Mouse (Mus musculus): ENCODE measurements around the gene Olfr1141. TPM values are rescaled to one million over a fixed set of nuclear protein-coding genes. Genes with fewer than 3 reads are reported as not detected.

Olfr1141 gene
- total and polyA plus RNA-seq, 3 experiments = not detected

DNA sequence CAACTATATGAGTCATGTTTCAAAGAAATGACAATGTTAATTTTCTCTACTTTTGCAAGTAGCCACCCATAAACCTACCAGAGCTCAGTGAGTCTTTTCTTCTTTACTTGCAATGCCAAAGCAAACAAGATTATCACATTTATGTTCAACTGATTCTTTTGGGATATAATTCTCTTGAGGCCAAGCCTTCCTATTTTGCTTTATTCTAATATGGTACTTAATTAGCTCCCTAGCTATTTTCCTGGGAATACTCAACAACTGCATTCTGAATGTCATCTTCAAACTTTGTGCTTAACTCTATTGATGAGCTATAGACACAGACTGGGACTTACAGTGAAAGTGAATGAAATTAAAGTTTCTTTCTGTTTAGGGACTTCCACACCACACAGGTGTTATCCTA lies 40.7 kb downstream of the Olfr1141 start, which contains the start of gene Olfr1137:
Olfr1137 (minus strand) TSS at position 101 of the 400 bp plus-strand sequence.
- Histone ChIP-seq H3K4me1 (ENCODE audit: control insufficient read depth in 1 of 2, insufficient read depth in 2 of 2, low read length in 2 of 2) (no peaks in the 10 kb centered on the region), H3K27me3 (ENCODE audit: control insufficient read depth in 1 of 2, insufficient read depth in 2 of 2, low read length in 2 of 2) (no peaks in the 10 kb centered on the region), H3K36me3 (ENCODE audit: control insufficient read depth in 1 of 2, insufficient read depth in 2 of 2, low read length in 2 of 2) (no peaks in the 10 kb centered on the region), H3K9ac (ENCODE audit: control insufficient read depth, low read depth, low read length, poor library complexity, severe bottlenecking) (no peak within 1 kb of the TSS), H3K9me3 (replicated peaks; ENCODE audit: insufficient read depth, low read length) (no peaks in the 10 kb centered on the region), H3K79me2 (ENCODE audit: control insufficient read depth, insufficient read depth, low read length, poor library complexity) (no peaks in the 10 kb centered on the region), H3K27ac (ENCODE audit: control insufficient read depth, low read depth, low read length) (no peak within 1 kb of the TSS), H3K4me3 (ENCODE audit: control insufficient read depth in 1 of 2, insufficient read depth in 1 of 2, low read depth in 2 of 2, low read length in 2 of 2) (no peak within 1 kb of the TSS)
- DNase-seq (ENCODE audit: low read depth, low spot score) = no peak
- TF ChIP-seq MYB (IDR thresholded peaks at IDR 0.05; ENCODE audit: low read depth, low read length) (no peak), ZNF384 (IDR thresholded peaks at IDR 0.05; ENCODE audit: low read depth, low read length) (no peak), SMC3 (IDR thresholded peaks at IDR 0.05; ENCODE audit: low read depth, low read length) (no peak), TAL1 (IDR thresholded peaks at IDR 0.05; ENCODE audit: low read length) (no peak), CTCF (IDR thresholded peaks at IDR 0.05 in 2 of 3, conservative IDR thresholded peaks at IDR 0.05 in 1 of 3; ENCODE audit: control insufficient read depth in 1 of 3, insufficient read depth in 1 of 3, low read depth in 2 of 3, low read length in 3 of 3, poor library complexity in 1 of 3, severe bottlenecking in 1 of 3) (no peak), GABPA (IDR thresholded peaks at IDR 0.05; ENCODE audit: low read depth, low read length) (no peak), HCFC1 (IDR thresholded peaks at IDR 0.05; ENCODE audit: low read depth, low read length) (no peak), ETS1 (IDR thresholded peaks at IDR 0.05; ENCODE audit: low read depth, low read length) (no peak), SIN3A (IDR thresholded peaks at IDR 0.05; ENCODE audit: low read length) (no peak), MYC (IDR thresholded peaks at IDR 0.05; ENCODE audit: low read depth, low read length) (no peak), UBTF (IDR thresholded peaks at IDR 0.05; ENCODE audit: borderline replicate concordance, insufficient read depth, low read depth, low read length) (no peak), MAZ (IDR thresholded peaks at IDR 0.05; ENCODE audit: low read depth, low read length) (no peak), GATA1 (IDR thresholded peaks at IDR 0.05; ENCODE audit: low read depth, low read length) (no peak), CHD2 (IDR thresholded peaks at IDR 0.05; ENCODE audit: low read length) (no peak)

Other genes starting within 250 kb of the Olfr1141 start
- not detected in 2 replicates for gene Pramel6, start 247.4 kb downstream of the Olfr1141 start, total RNA-seq (2012; rRNA removed)
- not detected for gene Pramel6, start 247.4 kb downstream of the Olfr1141 start, polyA plus RNA-seq (2012; ENCODE audit: insufficient read depth in 1 of 2, insufficient read length in 2 of 2, low read depth in 1 of 2, low replicate concordance in 2 of 2, missing spikeins in 1 of 2)
- gene Olfr153, start 222.2 kb downstream of the Olfr1141 start, total RNA-seq (2012; rRNA removed) = not detected in 2 replicates
- not detected for gene Olfr153, start 222.2 kb downstream of the Olfr1141 start, polyA plus RNA-seq (2012; ENCODE audit: insufficient read depth in 1 of 2, insufficient read length in 2 of 2, low read depth in 1 of 2, low replicate concordance in 2 of 2, missing spikeins in 1 of 2)
- not detected in 2 replicates for gene Olfr1128, start 208.4 kb downstream of the Olfr1141 start, total RNA-seq (2012; rRNA removed)
- gene Olfr1128, start 208.4 kb downstream of the Olfr1141 start, polyA plus RNA-seq (2012; ENCODE audit: insufficient read depth in 1 of 2, insufficient read length in 2 of 2, low read depth in 1 of 2, low replicate concordance in 2 of 2, missing spikeins in 1 of 2) = not detected
- not detected in 2 replicates for gene Olfr1129, start 180.1 kb downstream of the Olfr1141 start, total RNA-seq (2012; rRNA removed)
- gene Olfr1129, start 180.1 kb downstream of the Olfr1141 start, polyA plus RNA-seq (2012; ENCODE audit: insufficient read depth in 1 of 2, insufficient read length in 2 of 2, low read depth in 1 of 2, low replicate concordance in 2 of 2, missing spikeins in 1 of 2) = under 1 TPM in 1 of 2 experiments, not detected in 1; 0.06 TPM
- gene Olfr1130, start 147.8 kb downstream of the Olfr1141 start, total RNA-seq (2012; rRNA removed) = not detected in 2 replicates
- gene Olfr1130, start 147.8 kb downstream of the Olfr1141 start, polyA plus RNA-seq (2012; ENCODE audit: insufficient read depth in 1 of 2, insufficient read length in 2 of 2, low read depth in 1 of 2, low replicate concordance in 2 of 2, missing spikeins in 1 of 2) = not detected
- gene Olfr1131, start 126.9 kb downstream of the Olfr1141 start, total RNA-seq (2012; rRNA removed) = not detected in 2 replicates
- gene Olfr1131, start 126.9 kb downstream of the Olfr1141 start, polyA plus RNA-seq (2012; ENCODE audit: insufficient read depth in 1 of 2, insufficient read length in 2 of 2, low read depth in 1 of 2, low replicate concordance in 2 of 2, missing spikeins in 1 of 2) = not detected
- gene Olfr1132, start 116.5 kb downstream of the Olfr1141 start, total RNA-seq (2012; rRNA removed) = not detected in 2 replicates
- not detected for gene Olfr1132, start 116.5 kb downstream of the Olfr1141 start, polyA plus RNA-seq (2012; ENCODE audit: insufficient read depth in 1 of 2, insufficient read length in 2 of 2, low read depth in 1 of 2, low replicate concordance in 2 of 2, missing spikeins in 1 of 2)
- not detected in 2 replicates for gene Olfr1133, start 106.6 kb downstream of the Olfr1141 start, total RNA-seq (2012; rRNA removed)
- gene Olfr1133, start 106.6 kb downstream of the Olfr1141 start, polyA plus RNA-seq (2012; ENCODE audit: insufficient read depth in 1 of 2, insufficient read length in 2 of 2, low read depth in 1 of 2, low replicate concordance in 2 of 2, missing spikeins in 1 of 2) = not detected
- gene Olfr1134, start 95.5 kb downstream of the Olfr1141 start, total RNA-seq (2012; rRNA removed) = not detected in 2 replicates
- gene Olfr1134, start 95.5 kb downstream of the Olfr1141 start, polyA plus RNA-seq (2012; ENCODE audit: insufficient read depth in 1 of 2, insufficient read length in 2 of 2, low read depth in 1 of 2, low replicate concordance in 2 of 2, missing spikeins in 1 of 2) = not detected
- gene Olfr1135, start 80.3 kb downstream of the Olfr1141 start, total RNA-seq (2012; rRNA removed) = not detected in 2 replicates
- gene Olfr1135, start 80.3 kb downstream of the Olfr1141 start, polyA plus RNA-seq (2012; ENCODE audit: insufficient read depth in 1 of 2, insufficient read length in 2 of 2, low read depth in 1 of 2, low replicate concordance in 2 of 2, missing spikeins in 1 of 2) = not detected
- not detected in 2 replicates for gene Olfr1136, start 60.0 kb downstream of the Olfr1141 start, total RNA-seq (2012; rRNA removed)
- not detected for gene Olfr1136, start 60.0 kb downstream of the Olfr1141 start, polyA plus RNA-seq (2012; ENCODE audit: insufficient read depth in 1 of 2, insufficient read length in 2 of 2, low read depth in 1 of 2, low replicate concordance in 2 of 2, missing spikeins in 1 of 2)
- gene Olfr1137, start 40.8 kb downstream of the Olfr1141 start, total RNA-seq (2012; rRNA removed) = not detected in 2 replicates
- gene Olfr1137, start 40.8 kb downstream of the Olfr1141 start, polyA plus RNA-seq (2012; ENCODE audit: insufficient read depth in 1 of 2, insufficient read length in 2 of 2, low read depth in 1 of 2, low replicate concordance in 2 of 2, missing spikeins in 1 of 2) = not detected
- gene Olfr1138, start 14.0 kb downstream of the Olfr1141 start, total RNA-seq (2012; rRNA removed) = not detected in 2 replicates
- gene Olfr1138, start 14.0 kb downstream of the Olfr1141 start, polyA plus RNA-seq (2012; ENCODE audit: insufficient read depth in 1 of 2, insufficient read length in 2 of 2, low read depth in 1 of 2, low replicate concordance in 2 of 2, missing spikeins in 1 of 2) = not detected
- gene Olfr1140, start 10.2 kb downstream of the Olfr1141 start, total RNA-seq (2012; rRNA removed) = not detected in 2 replicates
- not detected for gene Olfr1140, start 10.2 kb downstream of the Olfr1141 start, polyA plus RNA-seq (2012; ENCODE audit: insufficient read depth in 1 of 2, insufficient read length in 2 of 2, low read depth in 1 of 2, low replicate concordance in 2 of 2, missing spikeins in 1 of 2)
- not detected in 2 replicates for gene Olfr152, start 25.5 kb upstream of the Olfr1141 start, total RNA-seq (2012; rRNA removed)
- gene Olfr152, start 25.5 kb upstream of the Olfr1141 start, polyA plus RNA-seq (2012; ENCODE audit: insufficient read depth in 1 of 2, insufficient read length in 2 of 2, low read depth in 1 of 2, low replicate concordance in 2 of 2, missing spikeins in 1 of 2) = not detected
- gene Olfr1143, start 46.6 kb upstream of the Olfr1141 start, total RNA-seq (2012; rRNA removed) = not detected in 2 replicates
- not detected for gene Olfr1143, start 46.6 kb upstream of the Olfr1141 start, polyA plus RNA-seq (2012; ENCODE audit: insufficient read depth in 1 of 2, insufficient read length in 2 of 2, low read depth in 1 of 2, low replicate concordance in 2 of 2, missing spikeins in 1 of 2)
- gene Olfr1145, start 55.8 kb upstream of the Olfr1141 start, total RNA-seq (2012; rRNA removed) = not detected in 2 replicates
- not detected for gene Olfr1145, start 55.8 kb upstream of the Olfr1141 start, polyA plus RNA-seq (2012; ENCODE audit: insufficient read depth in 1 of 2, insufficient read length in 2 of 2, low read depth in 1 of 2, low replicate concordance in 2 of 2, missing spikeins in 1 of 2)
- gene Olfr1148, start 76.5 kb upstream of the Olfr1141 start, total RNA-seq (2012; rRNA removed) = not detected in 2 replicates
- gene Olfr1148, start 76.5 kb upstream of the Olfr1141 start, polyA plus RNA-seq (2012; ENCODE audit: insufficient read depth in 1 of 2, insufficient read length in 2 of 2, low read depth in 1 of 2, low replicate concordance in 2 of 2, missing spikeins in 1 of 2) = not detected
- not detected in 2 replicates for gene Olfr1150-ps1, start 90.0 kb upstream of the Olfr1141 start, total RNA-seq (2012; rRNA removed)
- gene Olfr1150-ps1, start 90.0 kb upstream of the Olfr1141 start, polyA plus RNA-seq (2012; ENCODE audit: insufficient read depth in 1 of 2, insufficient read length in 2 of 2, low read depth in 1 of 2, low replicate concordance in 2 of 2, missing spikeins in 1 of 2) = not detected
- gene Olfr1151, start 101.9 kb upstream of the Olfr1141 start, total RNA-seq (2012; rRNA removed) = not detected in 2 replicates
- not detected for gene Olfr1151, start 101.9 kb upstream of the Olfr1141 start, polyA plus RNA-seq (2012; ENCODE audit: insufficient read depth in 1 of 2, insufficient read length in 2 of 2, low read depth in 1 of 2, low replicate concordance in 2 of 2, missing spikeins in 1 of 2)
- not detected in 2 replicates for gene Olfr1152, start 112.5 kb upstream of the Olfr1141 start, total RNA-seq (2012; rRNA removed)
- under 1 TPM in 1 of 2 experiments, not detected in 1; 0.01 TPM for gene Olfr1152, start 112.5 kb upstream of the Olfr1141 start, polyA plus RNA-seq (2012; ENCODE audit: insufficient read depth in 1 of 2, insufficient read length in 2 of 2, low read depth in 1 of 2, low replicate concordance in 2 of 2, missing spikeins in 1 of 2)
- gene Olfr1153, start 141.0 kb upstream of the Olfr1141 start, total RNA-seq (2012; rRNA removed) = not detected in 2 replicates
- gene Olfr1153, start 141.0 kb upstream of the Olfr1141 start, polyA plus RNA-seq (2012; ENCODE audit: insufficient read depth in 1 of 2, insufficient read length in 2 of 2, low read depth in 1 of 2, low replicate concordance in 2 of 2, missing spikeins in 1 of 2) = not detected
- gene Olfr1154, start 151.2 kb upstream of the Olfr1141 start, total RNA-seq (2012; rRNA removed) = not detected in 2 replicates
- not detected for gene Olfr1154, start 151.2 kb upstream of the Olfr1141 start, polyA plus RNA-seq (2012; ENCODE audit: insufficient read depth in 1 of 2, insufficient read length in 2 of 2, low read depth in 1 of 2, low replicate concordance in 2 of 2, missing spikeins in 1 of 2)
- not detected in 2 replicates for gene Olfr1155, start 191.1 kb upstream of the Olfr1141 start, total RNA-seq (2012; rRNA removed)
- gene Olfr1155, start 191.1 kb upstream of the Olfr1141 start, polyA plus RNA-seq (2012; ENCODE audit: insufficient read depth in 1 of 2, insufficient read length in 2 of 2, low read depth in 1 of 2, low replicate concordance in 2 of 2, missing spikeins in 1 of 2) = not detected
- gene Olfr1156, start 199.1 kb upstream of the Olfr1141 start, total RNA-seq (2012; rRNA removed) = not detected in 2 replicates
- under 1 TPM in 1 of 2 experiments, not detected in 1; 0.03 TPM for gene Olfr1156, start 199.1 kb upstream of the Olfr1141 start, polyA plus RNA-seq (2012; ENCODE audit: insufficient read depth in 1 of 2, insufficient read length in 2 of 2, low read depth in 1 of 2, low replicate concordance in 2 of 2, missing spikeins in 1 of 2)
- not detected in 2 replicates for gene Olfr1157, start 214.3 kb upstream of the Olfr1141 start, total RNA-seq (2012; rRNA removed)
- gene Olfr1157, start 214.3 kb upstream of the Olfr1141 start, polyA plus RNA-seq (2012; ENCODE audit: insufficient read depth in 1 of 2, insufficient read length in 2 of 2, low read depth in 1 of 2, low replicate concordance in 2 of 2, missing spikeins in 1 of 2) = not detected
- not detected in 2 replicates for gene Olfr74, start 220.7 kb upstream of the Olfr1141 start, total RNA-seq (2012; rRNA removed)
- gene Olfr74, start 220.7 kb upstream of the Olfr1141 start, polyA plus RNA-seq (2012; ENCODE audit: insufficient read depth in 1 of 2, insufficient read length in 2 of 2, low read depth in 1 of 2, low replicate concordance in 2 of 2, missing spikeins in 1 of 2) = not detected
- not detected in 2 replicates for gene Olfr1158, start 236.1 kb upstream of the Olfr1141 start, total RNA-seq (2012; rRNA removed)
- gene Olfr1158, start 236.1 kb upstream of the Olfr1141 start, polyA plus RNA-seq (2012; ENCODE audit: insufficient read depth in 1 of 2, insufficient read length in 2 of 2, low read depth in 1 of 2, low replicate concordance in 2 of 2, missing spikeins in 1 of 2) = not detected